Mouse (Mus musculus): ENCODE measurements at regions not wholly inside any gene's neighbourhood (a gene's known extent, or its start where the extent isn't known, plus 50 kb on each side); places are given as distances from the start of the nearest gene placed in this dataset.
"Not testable (repeated sequence)": the region's sequence is repeated elsewhere in the genome, so short reads cannot be mapped to it uniquely, and the experiment has no call there.

GRCm38 (mm10) chr17:10150403-10150689, 169.3 kb downstream of the Qk start:
- ATAC-seq (replicated peaks in 1 of 2; ENCODE audit: insufficient read depth in 1 of 2, low FRiP score in 2 of 2, low TSS enrichment in 1 of 2, low read depth in 1 of 2, poor library complexity in 2 of 2, severe bottlenecking in 2 of 2) = not testable (repeated sequence)

- ATAC-seq (replicated peaks in 1 of 2; ENCODE audit: insufficient read depth in 1 of 2, low FRiP score in 2 of 2, low TSS enrichment in 1 of 2, low read depth in 1 of 2, poor library complexity in 2 of 2, severe bottlenecking in 2 of 2) = no peak
These were observed 169.8 kb downstream of the Qk start for GRCm38 (mm10) chr17:10149682-10150402.

- ATAC-seq (replicated peaks in 1 of 2; ENCODE audit: insufficient read depth in 1 of 2, low FRiP score in 2 of 2, low TSS enrichment in 1 of 2, low read depth in 1 of 2, poor library complexity in 2 of 2, severe bottlenecking in 2 of 2) = no peak
These were observed 172.5 kb downstream of the Qk start for GRCm38 (mm10) chr17:10147106-10147505.

- no peak for ATAC-seq (replicated peaks in 1 of 2; ENCODE audit: insufficient read depth in 1 of 2, low FRiP score in 2 of 2, low TSS enrichment in 1 of 2, low read depth in 1 of 2, poor library complexity in 2 of 2, severe bottlenecking in 2 of 2)
These were observed 173.1 kb downstream of the Qk start for GRCm38 (mm10) chr17:10146576-10146975.

GRCm38 (mm10) chr17:10138847-10139246, 180.8 kb downstream of the Qk start:
- ATAC-seq (replicated peaks in 1 of 2; ENCODE audit: insufficient read depth in 1 of 2, low FRiP score in 2 of 2, low TSS enrichment in 1 of 2, low read depth in 1 of 2, poor library complexity in 2 of 2, severe bottlenecking in 2 of 2) = no peak

- ATAC-seq (replicated peaks in 1 of 2; ENCODE audit: insufficient read depth in 1 of 2, low FRiP score in 2 of 2, low TSS enrichment in 1 of 2, low read depth in 1 of 2, poor library complexity in 2 of 2, severe bottlenecking in 2 of 2) = no peak
These were observed 181.3 kb downstream of the Qk start for GRCm38 (mm10) chr17:10138374-10138773.

GRCm38 (mm10) chr17:10135111-10135510, 184.5 kb downstream of the Qk start:
- ATAC-seq (replicated peaks in 1 of 2; ENCODE audit: insufficient read depth in 1 of 2, low FRiP score in 2 of 2, low TSS enrichment in 1 of 2, low read depth in 1 of 2, poor library complexity in 2 of 2, severe bottlenecking in 2 of 2) = no peak

- no peak for ATAC-seq (replicated peaks in 1 of 2; ENCODE audit: insufficient read depth in 1 of 2, low FRiP score in 2 of 2, low TSS enrichment in 1 of 2, low read depth in 1 of 2, poor library complexity in 2 of 2, severe bottlenecking in 2 of 2)
These were observed 191.1 kb downstream of the Qk start for GRCm38 (mm10) chr17:10128591-10128990.

- ATAC-seq (replicated peaks in 1 of 2; ENCODE audit: insufficient read depth in 1 of 2, low FRiP score in 2 of 2, low TSS enrichment in 1 of 2, low read depth in 1 of 2, poor library complexity in 2 of 2, severe bottlenecking in 2 of 2) = no peak
These were observed 197.2 kb downstream of the Qk start for GRCm38 (mm10) chr17:10122411-10122810.

GRCm38 (mm10) chr17:10112118-10112517, 207.5 kb downstream of the Qk start:
- no peak for ATAC-seq (replicated peaks in 1 of 2; ENCODE audit: insufficient read depth in 1 of 2, low FRiP score in 2 of 2, low TSS enrichment in 1 of 2, low read depth in 1 of 2, poor library complexity in 2 of 2, severe bottlenecking in 2 of 2)

- ATAC-seq (replicated peaks in 1 of 2; ENCODE audit: insufficient read depth in 1 of 2, low FRiP score in 2 of 2, low TSS enrichment in 1 of 2, low read depth in 1 of 2, poor library complexity in 2 of 2, severe bottlenecking in 2 of 2) = no peak
These were observed 209.3 kb downstream of the Qk start for GRCm38 (mm10) chr17:10110375-10110675.

- ATAC-seq (replicated peaks in 1 of 2; ENCODE audit: insufficient read depth in 1 of 2, low FRiP score in 2 of 2, low TSS enrichment in 1 of 2, low read depth in 1 of 2, poor library complexity in 2 of 2, severe bottlenecking in 2 of 2) = no peak
These were observed 209.9 kb downstream of the Qk start for GRCm38 (mm10) chr17:10109511-10110374.

GRCm38 (mm10) chr17:10105299-10105698, 214.4 kb downstream of the Qk start:
- no peak for ATAC-seq (replicated peaks in 1 of 2; ENCODE audit: insufficient read depth in 1 of 2, low FRiP score in 2 of 2, low TSS enrichment in 1 of 2, low read depth in 1 of 2, poor library complexity in 2 of 2, severe bottlenecking in 2 of 2)

GRCm38 (mm10) chr17:10098199-10098598, 221.5 kb downstream of the Qk start:
- ATAC-seq (replicated peaks in 1 of 2; ENCODE audit: insufficient read depth in 1 of 2, low FRiP score in 2 of 2, low TSS enrichment in 1 of 2, low read depth in 1 of 2, poor library complexity in 2 of 2, severe bottlenecking in 2 of 2) = no peak

- ATAC-seq (replicated peaks in 1 of 2; ENCODE audit: insufficient read depth in 1 of 2, low FRiP score in 2 of 2, low TSS enrichment in 1 of 2, low read depth in 1 of 2, poor library complexity in 2 of 2, severe bottlenecking in 2 of 2) = no peak
These were observed 222.0 kb downstream of the Qk start for GRCm38 (mm10) chr17:10097691-10098090.

GRCm38 (mm10) chr17:10095841-10096301, 223.8 kb downstream of the Qk start:
- no peak for ATAC-seq (replicated peaks in 1 of 2; ENCODE audit: insufficient read depth in 1 of 2, low FRiP score in 2 of 2, low TSS enrichment in 1 of 2, low read depth in 1 of 2, poor library complexity in 2 of 2, severe bottlenecking in 2 of 2)

GRCm38 (mm10) chr17:10094108-10094521, 225.5 kb downstream of the Qk start:
- no peak for ATAC-seq (replicated peaks in 1 of 2; ENCODE audit: insufficient read depth in 1 of 2, low FRiP score in 2 of 2, low TSS enrichment in 1 of 2, low read depth in 1 of 2, poor library complexity in 2 of 2, severe bottlenecking in 2 of 2)

GRCm38 (mm10) chr17:10093437-10094107, 226.1 kb downstream of the Qk start:
- ATAC-seq (replicated peaks in 1 of 2; ENCODE audit: insufficient read depth in 1 of 2, low FRiP score in 2 of 2, low TSS enrichment in 1 of 2, low read depth in 1 of 2, poor library complexity in 2 of 2, severe bottlenecking in 2 of 2) = peak; percentile 83 to 92
